Mouse (Mus musculus) forebrain, postnatal 0 days (tissue): ENCODE results near the gene Auts2. TPM values are rescaled to one million over a fixed set of nuclear protein-coding genes. Genes with fewer than 3 reads are reported as not detected.

ENCODE experiments used
- ATAC-seq: fragments of 200-750 bp; cut with Nextera tagmentation; 2 replicates; pipeline ENCODE4 v1.8.0; 2017; ENCODE audit warnings: mild to moderate bottlenecking, moderate library complexity
- DNase-seq: peaks from one replicate; pipeline ENCODE4 v3.0.0-alpha.2; 2015
- H3K27ac ChIP-seq: fragments of 300-500 bp; sonication (generic); 2 replicates; pipeline ENCODE4 v1.5.1; 2014; ENCODE audit warnings: low read depth, mild to moderate bottlenecking, antibody characterized with exemption, low read length, moderate library complexity, mixed read lengths
- H3K27me3 ChIP-seq: fragments of 300-500 bp; sonication (generic); 2 replicates; pipeline ENCODE4 v1.6.1; 2014; ENCODE audit warnings: mild to moderate bottlenecking, low read length, mixed read lengths; ENCODE audit not compliant: insufficient read depth
- H3K36me3 ChIP-seq: fragments of 300-500 bp; sonication (generic); 2 replicates; pipeline ENCODE4 v1.6.1; 2014; ENCODE audit warnings: mild to moderate bottlenecking, moderate library complexity; ENCODE audit not compliant: insufficient read depth
- H3K4me1 ChIP-seq: fragments of 300-500 bp; sonication (generic); 2 replicates; pipeline ENCODE4 v1.6.1; 2014; ENCODE audit warnings: antibody characterized with exemption; ENCODE audit not compliant: insufficient read depth
- H3K4me2 ChIP-seq: fragments of 300-500 bp; sonication (generic); 2 replicates; pipeline ENCODE4 v1.6.1; 2014; ENCODE audit warnings: low read depth, mild to moderate bottlenecking, moderate library complexity
- H3K4me3 ChIP-seq: fragments of 300-500 bp; sonication (generic); 2 replicates; pipeline ENCODE4 v1.5.1; 2014; ENCODE audit warnings: low read depth, low read length, mixed read lengths
- H3K9ac ChIP-seq: fragments of 300-500 bp; sonication (generic); 2 replicates; pipeline ENCODE4 v1.6.1; 2014; ENCODE audit warnings: mild to moderate bottlenecking
- H3K9me3 ChIP-seq: fragments of 300-500 bp; sonication (generic); 2 replicates; pipeline ENCODE4 v1.6.1; 2016; ENCODE audit warnings: low read length
- CTCF ChIP-seq: sonication (generic); IDR thresholded peaks from 2 replicates; pipeline ENCODE4 v1.5.1; 2016; ENCODE audit warnings: antibody characterized with exemption, control low read depth, low read depth
- WGBS: fragments of 180-500 bp; shearing (Covaris S2); extraction: QIAGEN DNeasy Blood & Tissue Kit; methylation state at CpG from one replicate; pipeline ENCODE4 v1.1.7; 2014; 5-methylcytosine and 5-hydroxymethylcytosine counted together
- polyA plus RNA-seq: library from polyadenylated mRNA; unstranded; fragments of >200 nt; fragmentation: Nextera tagmentation; extraction: Ambion mirVana; gene quantifications from 2 replicates; pipeline ENCODE4 v1.2.1, GENCODE M21; 2015
- total RNA-seq: library from RNA; depleted of rRNA; stranded (reverse); fragments of >200 nt; gene quantifications from 2 replicates; pipeline ENCODE4 v1.2.3, GENCODE M21; 2014

Auts2 gene
- total and polyA plus RNA-seq, 2 experiments from 2014 or later = 40.9 to 66.2 TPM

DNA sequence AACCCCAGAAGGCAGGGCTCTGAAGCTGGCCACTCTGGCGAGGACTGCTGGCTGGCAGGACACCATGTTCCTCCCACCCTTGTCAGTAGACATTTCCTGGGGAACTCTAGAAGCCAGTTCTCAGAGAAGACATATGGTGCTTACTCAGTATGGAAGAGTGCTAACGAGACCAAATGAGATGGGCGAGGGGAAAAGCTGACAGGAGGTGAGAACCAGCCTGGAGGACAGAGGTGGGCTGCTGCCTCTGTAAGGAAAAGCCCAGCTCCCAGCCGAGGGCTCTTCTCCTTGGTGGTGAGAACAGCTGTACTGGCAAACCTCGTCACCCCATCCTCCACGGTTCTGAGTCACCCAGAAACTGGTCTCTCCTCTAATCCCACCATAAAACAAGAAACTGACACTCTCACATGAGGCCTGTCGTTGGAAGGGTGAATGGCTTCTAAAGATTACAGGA is 729.8 kb downstream of the Auts2 start:
- no peaks in the 10 kb centered on the region for H3K27me3 ChIP-seq
- H3K9ac ChIP-seq = no peak overlapping the region
- peaks cover 28% of the 10 kb centered on the region for H3K4me1 ChIP-seq
- DNase-seq (no peak), ATAC-seq (peak; percentile 44)
- no peaks in the 10 kb centered on the region for H3K9me3 ChIP-seq
- H3K36me3 ChIP-seq = no peaks in the 10 kb centered on the region
- H3K27ac ChIP-seq = no peak overlapping the region
- H3K4me3 ChIP-seq = no peak overlapping the region
- no peak overlapping the region for H3K4me2 ChIP-seq
- WGBS = 53% methylated on average over 7 of the region's 7 CpGs
- TF ChIP-seq CTCF = no peak

DNA sequence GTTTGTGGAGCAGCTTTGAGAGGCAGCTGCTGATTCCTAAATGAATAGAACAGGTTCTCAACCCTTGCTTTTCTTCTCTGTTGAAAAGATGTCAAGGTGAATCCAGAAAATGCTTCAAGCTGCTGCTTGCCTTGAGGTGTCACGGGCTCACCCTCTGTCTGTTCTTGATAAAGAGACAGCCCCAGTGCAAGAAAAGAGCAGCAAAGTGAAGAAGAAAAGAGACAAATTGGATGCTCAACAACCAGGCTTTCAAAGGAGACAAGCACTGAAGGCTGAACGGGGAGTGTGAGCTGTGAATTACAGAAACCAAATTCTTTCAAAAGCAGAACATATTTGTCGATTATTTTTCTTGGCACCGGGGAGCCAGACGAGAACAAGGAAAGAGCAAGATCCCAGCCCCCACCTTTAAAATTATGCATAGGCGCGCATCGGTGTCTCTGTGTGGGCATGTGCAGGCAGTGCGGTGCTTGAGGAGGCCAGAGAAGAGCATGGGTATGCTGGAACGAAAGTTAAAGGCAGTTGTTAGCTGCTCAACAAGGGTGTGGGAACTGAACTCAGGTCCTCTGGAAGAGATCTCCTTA is 730.6 kb downstream of the Auts2 start:
- WGBS = 51% methylated on average over 10 of the region's 10 CpGs
- peaks cover 28% of the 10 kb centered on the region for H3K4me1 ChIP-seq
- no peak for TF ChIP-seq CTCF
- peak; percentile 35 for DNase-seq
- 0 out of 2 replicates have a peak overlapping the region, but pooled peaks have one; percentile 29 for H3K27ac ChIP-seq
- ATAC-seq = peak; percentile 56; the same call in 1 of the 2 replicates
- no peak overlapping the region for H3K4me3 ChIP-seq
- H3K27me3 ChIP-seq = no peaks in the 10 kb centered on the region
- H3K9me3 ChIP-seq = no peaks in the 10 kb centered on the region
- H3K36me3 ChIP-seq = no peaks in the 10 kb centered on the region
- no peak overlapping the region for H3K4me2 ChIP-seq
- H3K9ac ChIP-seq = 0 out of 2 replicates have a peak overlapping the region, but pooled peaks have one; percentile 11

DNA sequence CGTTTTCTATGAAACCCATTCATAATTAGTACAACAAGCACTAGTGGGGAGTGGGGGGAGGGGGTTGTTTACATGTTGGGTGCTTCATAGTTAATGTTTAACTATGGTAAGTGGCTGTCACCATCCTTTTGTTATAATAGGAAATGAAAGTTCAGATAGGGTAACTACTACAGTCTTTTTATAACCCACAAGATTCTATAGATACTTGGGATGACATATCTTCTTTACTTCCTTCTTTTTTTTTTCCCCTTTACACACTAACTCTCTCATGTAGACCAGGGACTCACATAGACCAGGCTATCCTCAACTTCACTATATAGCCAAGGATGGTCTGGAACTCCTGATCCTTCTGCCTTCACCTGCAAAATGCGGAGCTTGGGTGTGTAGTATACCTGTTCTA is 736.8 kb downstream of the Auts2 start:
- H3K27ac ChIP-seq = no peak overlapping the region
- no peak for TF ChIP-seq CTCF
- H3K4me2 ChIP-seq = no peak overlapping the region
- WGBS = 89% methylated on average over 2 of the region's 2 CpGs
- DNase-seq (no peak), ATAC-seq (no peak)
- no peaks in the 10 kb centered on the region for H3K36me3 ChIP-seq
- no peak overlapping the region for H3K4me3 ChIP-seq
- no peak overlapping the region for H3K9ac ChIP-seq
- H3K9me3 ChIP-seq = no peaks in the 10 kb centered on the region
- H3K4me1 ChIP-seq = peaks cover 19% of the 10 kb centered on the region
- H3K27me3 ChIP-seq = no peaks in the 10 kb centered on the region

DNA sequence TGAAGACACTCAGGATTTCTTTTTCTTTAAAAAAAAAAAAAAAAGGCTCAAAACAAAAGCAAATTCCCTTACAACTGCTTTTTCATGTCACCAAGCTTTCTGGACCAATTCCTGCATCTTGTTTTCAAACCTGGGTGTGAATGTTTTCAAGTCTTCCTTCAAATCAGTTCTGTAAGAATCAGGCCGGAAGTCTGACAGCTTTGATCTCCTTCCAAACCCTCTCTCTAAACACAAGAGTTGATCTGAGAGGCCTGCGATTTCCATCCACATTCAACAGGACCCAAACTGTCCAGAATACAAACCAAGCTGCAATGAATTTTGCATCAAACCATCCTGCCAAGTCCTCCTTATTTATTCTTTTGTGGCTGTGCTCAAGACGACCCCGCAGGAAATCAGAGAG is 737.9 kb downstream of the Auts2 start:
- Histone ChIP-seq H3K4me3 (no peak overlapping the region), H3K27ac (peak overlapping the region; percentile 45; the same call in 1 of the 2 replicates), H3K36me3 (no peaks in the 10 kb centered on the region), H3K9ac (no peak overlapping the region), H3K9me3 (no peaks in the 10 kb centered on the region), H3K4me2 (no peak overlapping the region), H3K27me3 (no peaks in the 10 kb centered on the region), H3K4me1 (peaks cover 21% of the 10 kb centered on the region)
- DNase-seq (peak; percentile 72), ATAC-seq (peak; percentile 49; the same call in 1 of the 2 replicates)
- WGBS = 28% methylated on average over 4 of the region's 4 CpGs
- TF ChIP-seq CTCF = no peak

DNA sequence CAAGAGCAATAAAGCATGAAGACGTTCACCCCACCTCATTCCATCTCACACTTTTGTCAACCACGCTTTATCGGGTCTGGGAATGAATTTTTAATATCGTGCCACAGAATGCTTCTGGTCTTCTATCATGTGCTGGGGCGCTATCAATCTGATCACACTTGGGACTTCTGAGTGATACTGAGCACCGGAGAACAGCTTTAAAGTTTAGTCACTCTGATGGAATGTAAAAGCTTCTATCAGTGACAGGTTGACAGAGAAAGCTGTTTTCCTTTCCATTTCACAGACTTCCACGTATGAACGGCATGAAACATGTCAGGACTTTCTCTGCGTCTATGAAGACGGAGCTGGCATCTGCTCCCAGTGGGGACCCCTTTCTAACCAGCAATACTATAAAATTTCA is 739.5 kb downstream of the Auts2 start:
- Histone ChIP-seq H3K4me3 (no peak overlapping the region), H3K27me3 (no peaks in the 10 kb centered on the region), H3K4me1 (peaks cover 24% of the 10 kb centered on the region), H3K9me3 (no peaks in the 10 kb centered on the region), H3K36me3 (no peaks in the 10 kb centered on the region), H3K4me2 (no peak overlapping the region), H3K27ac (no peak overlapping the region), H3K9ac (no peak overlapping the region)
- 64% methylated on average over 10 of the region's 10 CpGs for WGBS
- DNase-seq (no peak), ATAC-seq (peak; percentile 56)
- no peak for TF ChIP-seq CTCF

DNA sequence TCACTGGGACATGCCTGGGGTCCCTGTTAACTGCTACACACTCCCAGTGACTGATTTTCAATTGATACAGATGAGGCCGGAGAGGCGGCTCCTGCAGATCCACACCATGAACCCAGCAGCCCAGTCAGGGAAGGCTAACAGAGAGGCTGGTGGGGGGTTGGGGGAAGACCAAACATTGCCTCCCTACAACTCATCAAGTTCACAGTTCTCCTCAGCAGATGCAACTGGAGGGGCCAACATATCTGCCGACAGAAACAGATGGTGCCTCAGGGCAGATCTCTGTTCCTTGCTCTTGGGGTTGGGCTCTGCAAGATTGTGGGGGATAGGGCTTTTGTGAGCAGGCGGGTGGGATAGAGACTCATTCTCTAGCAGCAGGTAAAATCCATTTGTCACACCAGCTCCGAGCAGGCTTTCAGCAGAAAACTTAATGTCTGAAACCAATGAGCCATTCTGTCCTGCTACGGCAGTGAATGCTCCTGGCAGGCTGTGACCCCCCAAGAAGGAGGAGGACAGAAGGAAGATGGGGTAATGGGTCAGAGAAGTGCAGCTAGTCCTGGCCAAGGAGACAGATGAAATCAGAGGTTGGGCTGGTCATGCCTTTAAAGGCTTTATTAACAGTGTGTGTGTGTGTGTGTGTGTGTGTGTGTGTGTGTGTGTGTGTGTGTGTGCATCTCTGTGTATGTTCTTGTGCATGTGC is 740.7 kb downstream of the Auts2 start:
- 39% methylated on average over 6 of the region's 6 CpGs for WGBS
- H3K36me3 ChIP-seq = no peaks in the 10 kb centered on the region
- ATAC-seq = no peak
- peaks cover 26% of the 10 kb centered on the region for H3K4me1 ChIP-seq
- no peaks in the 10 kb centered on the region for H3K9me3 ChIP-seq
- no peak overlapping the region for H3K4me2 ChIP-seq
- H3K4me3 ChIP-seq = no peak overlapping the region
- TF ChIP-seq CTCF = no peak
- no peaks in the 10 kb centered on the region for H3K27me3 ChIP-seq
- DNase-seq = no peak
- H3K9ac ChIP-seq = no peak overlapping the region
- no peak overlapping the region for H3K27ac ChIP-seq

DNA sequence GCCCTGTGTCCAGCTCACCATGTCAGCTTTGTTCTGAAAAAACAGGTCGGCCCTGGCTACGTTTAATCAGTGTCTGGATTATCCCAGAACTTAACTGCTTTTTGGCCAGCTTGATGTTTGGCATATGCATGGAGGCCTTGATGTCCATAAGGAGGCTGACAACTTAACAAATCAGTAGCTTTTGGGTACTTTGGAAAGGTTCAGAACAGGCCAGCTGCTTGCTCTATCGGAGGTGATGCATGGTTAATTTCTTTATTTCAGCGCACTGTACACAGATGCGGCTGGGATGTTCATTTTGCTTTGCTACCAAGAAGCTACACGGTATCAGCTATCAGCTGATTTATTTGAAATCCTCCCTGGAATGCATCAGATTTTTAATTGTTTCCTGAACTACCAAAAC is 741.2 kb downstream of the Auts2 start:
- Histone ChIP-seq H3K27me3 (no peaks in the 10 kb centered on the region), H3K4me2 (no peak overlapping the region), H3K9me3 (no peaks in the 10 kb centered on the region), H3K9ac (no peak overlapping the region), H3K36me3 (no peaks in the 10 kb centered on the region), H3K4me3 (no peak overlapping the region), H3K4me1 (peaks cover 26% of the 10 kb centered on the region), H3K27ac (peak overlapping the region; percentile 36; the same call in 1 of the 2 replicates)
- no peak for TF ChIP-seq CTCF
- 28% methylated on average over 6 of the region's 6 CpGs for WGBS
- ATAC-seq (0 out of 2 replicates have a peak, but pooled peaks have one; percentile 12), DNase-seq (no peak)
